Mouse (Mus musculus) ES-E14 (cell line): ENCODE results near the gene Aars2. TPM values are rescaled to one million over a fixed set of nuclear protein-coding genes. Genes with fewer than 3 reads are reported as not detected.

ENCODE experiments used
- DNase-seq: peaks from one replicate; pipeline ENCODE4 v3.0.0-alpha.2; 2013; ENCODE audit warnings: low read depth, low spot score
- H3K27ac ChIP-seq: 2 replicates; pipeline ENCODE4 v1.5.1; 2012; ENCODE audit warnings: low read depth, mild to moderate bottlenecking, low read length, moderate library complexity, mixed read lengths; ENCODE audit not compliant: poor library complexity, insufficient read depth, severe bottlenecking
- H3K36me3 ChIP-seq: 2 replicates; pipeline ENCODE4 v1.6.1; 2012; ENCODE audit warnings: mild to moderate bottlenecking, low read length, moderate library complexity, mixed read lengths; ENCODE audit not compliant: control insufficient read depth, poor library complexity, insufficient read depth, severe bottlenecking
- H3K4me1 ChIP-seq, 2 experiments: fragments of 150-350 bp in 1 of 2; sonication (generic) in 1 of 2; 2 replicates each; pipeline ENCODE4 v1.6.1; 2012; ENCODE audit warnings: low read length in 2 of 2, mild to moderate bottlenecking in 1 of 2, mixed read lengths in 1 of 2; ENCODE audit not compliant: control insufficient read depth in 2 of 2, insufficient read depth in 2 of 2, poor library complexity in 1 of 2
- H3K4me3 ChIP-seq, 2 experiments: fragments of 150-350 bp in 1 of 2; sonication (generic) in 1 of 2; 2 replicates each; pipeline ENCODE4 v1.5.1; 2012; ENCODE audit warnings: low read length in 2 of 2, low read depth in 1 of 2, mild to moderate bottlenecking in 1 of 2, mixed read lengths in 1 of 2; ENCODE audit not compliant: insufficient read depth in 1 of 2, poor library complexity in 1 of 2, severe bottlenecking in 1 of 2
- H3K9ac ChIP-seq: 2 replicates; pipeline ENCODE4 v1.6.1; 2012; ENCODE audit warnings: low read depth, mild to moderate bottlenecking, low read length, mixed read lengths; ENCODE audit not compliant: poor library complexity, insufficient read depth, severe bottlenecking
- H3K9me3 ChIP-seq: fragments of 150-350 bp; sonication (generic); 2 replicates; pipeline ENCODE4 v1.6.1; 2012; ENCODE audit warnings: low read depth, mild to moderate bottlenecking, low read length; ENCODE audit not compliant: control insufficient read depth, insufficient read depth
- CHD2 ChIP-seq: IDR thresholded peaks from 2 replicates; pipeline ENCODE4 v1.6.1; 2014; ENCODE audit warnings: mild to moderate bottlenecking, low read depth, low read length, inconsistent platforms
- HCFC1 ChIP-seq: IDR thresholded peaks from 2 replicates; pipeline ENCODE4 v1.6.1; 2012; ENCODE audit warnings: low read length, inconsistent platforms, borderline replicate concordance; ENCODE audit not compliant: insufficient read depth
- MAFK ChIP-seq: IDR thresholded peaks from 2 replicates; pipeline ENCODE4 v1.6.1; 2014; ENCODE audit warnings: mild to moderate bottlenecking, low read depth, low read length, inconsistent platforms; ENCODE audit not compliant: insufficient read depth
- ZC3H11A ChIP-seq: IDR thresholded peaks from 2 replicates; pipeline ENCODE4 v1.6.1; 2012; ENCODE audit warnings: low read depth, mild to moderate bottlenecking, inconsistent platforms, low read length, borderline replicate concordance
- ZNF384 ChIP-seq: IDR thresholded peaks from 2 replicates; pipeline ENCODE4 v1.6.1; 2012; ENCODE audit warnings: low read depth, low read length, inconsistent platforms
- in situ Hi-C, 2 experiments: fragments of 600-800 bp; cut with MboI; formaldehyde crosslinking; loops; one replicate each; pipeline ENCODE4 v1.15.1; 2025; ENCODE audit warnings: low sequenced_read_pairs in 2 of 2, inconsistent platforms in 1 of 2; ENCODE audit not compliant: unreplicated experiment in 2 of 2
- total RNA-seq: library from RNA; depleted of rRNA; stranded (reverse); fragments of 300-350 nt; gene quantifications from 2 replicates; pipeline ENCODE4 v1.2.3, GENCODE M21; 2012; rRNA removed

The Aars2 gene
- 36.6 and 60.9 TPM in 2 replicates for total RNA-seq

DNA sequence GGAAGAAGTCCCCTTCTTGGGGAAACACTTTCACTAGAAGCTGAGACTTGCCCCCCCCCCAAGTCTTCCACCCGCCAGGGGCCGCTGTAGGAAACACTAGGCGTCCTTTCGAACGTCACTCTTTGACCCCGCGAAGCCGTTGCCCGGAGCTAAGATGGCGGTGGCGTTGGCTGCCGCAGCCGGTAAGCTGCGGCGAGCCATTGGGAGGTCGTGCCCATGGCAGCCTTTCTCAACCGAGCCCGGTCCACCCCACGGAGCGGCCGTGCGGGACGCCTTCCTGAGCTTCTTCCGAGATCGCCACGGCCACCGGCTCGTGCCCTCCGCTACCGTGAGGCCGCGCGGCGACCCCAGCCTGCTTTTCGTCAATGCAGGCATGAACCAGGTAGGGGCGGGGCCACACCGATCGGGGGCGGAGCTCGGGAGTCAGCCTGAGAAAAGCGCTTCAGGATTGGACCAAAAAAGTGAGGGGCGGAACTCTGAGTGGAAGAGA is at the start of gene Aars2:
Aars2 (plus strand) TSS at position 142 of the 490 bp plus-strand sequence.
- Histone ChIP-seq H3K27ac (peak within 1 kb of the TSS; percentile 65; the same call in 1 of the 2 replicates), H3K36me3 (peaks cover 11% of the 10 kb centered on the region; the same call in 1 of the 2 replicates), H3K9me3 (no peaks in the 10 kb centered on the region), H3K4me3 (peak within 1 kb of the TSS; percentile 84 to 92), H3K9ac (peak within 1 kb of the TSS; percentile 96), H3K4me1 (peaks cover 2 to 11% of the 10 kb centered on the region in 2 experiments; a peak in 3 of 4 replicates)
- in situ Hi-C loops = no loop called here
- peak; percentile 94 for DNase-seq
- TF ChIP-seq HCFC1 (peak; percentile 93), ZC3H11A (no peak; the same call in 1 of the 2 replicates), MAFK (no peak), ZNF384 (no peak), CHD2 (no peak)

DNA sequence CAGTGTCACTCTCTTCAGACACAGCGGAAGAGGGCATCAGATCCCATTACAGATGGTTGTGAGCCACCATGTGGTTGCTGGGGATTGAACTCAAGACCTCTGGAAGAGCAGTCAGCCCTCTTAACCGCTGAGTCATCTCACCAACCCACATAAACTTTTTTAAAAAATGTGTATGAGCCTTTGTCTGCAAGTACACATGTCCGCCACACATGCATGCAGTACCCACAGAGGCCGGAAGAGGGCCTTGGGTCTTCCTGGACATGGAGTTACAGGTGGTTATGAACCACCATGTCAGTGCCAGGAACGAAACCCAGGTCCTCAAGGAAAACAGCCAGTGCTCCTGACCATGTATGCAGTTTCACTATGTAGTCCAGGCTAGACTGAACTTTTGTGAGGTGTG is 49.2 kb upstream of the Aars2 start:
- H3K4me3 ChIP-seq = peak overlapping the region; percentile 37 to 56
- H3K27ac ChIP-seq = peak overlapping the region; percentile 98
- DNase-seq = peak; percentile 79
- peak overlapping the region; percentile 80 for H3K9ac ChIP-seq
- H3K36me3 ChIP-seq = no peaks in the 10 kb centered on the region; the same call in 1 of the 2 replicates
- 0 out of 2 replicates have a peak, but pooled peaks have one; percentile 23 for TF ChIP-seq HCFC1
- TF ChIP-seq CHD2 = no peak
- peak; percentile 60; the same call in 1 of the 2 replicates for TF ChIP-seq MAFK
- H3K4me1 ChIP-seq = peaks cover 13 to 20% of the 10 kb centered on the region in 2 experiments
- in situ Hi-C loops = no loop called here
- H3K9me3 ChIP-seq = no peaks in the 10 kb centered on the region

DNA sequence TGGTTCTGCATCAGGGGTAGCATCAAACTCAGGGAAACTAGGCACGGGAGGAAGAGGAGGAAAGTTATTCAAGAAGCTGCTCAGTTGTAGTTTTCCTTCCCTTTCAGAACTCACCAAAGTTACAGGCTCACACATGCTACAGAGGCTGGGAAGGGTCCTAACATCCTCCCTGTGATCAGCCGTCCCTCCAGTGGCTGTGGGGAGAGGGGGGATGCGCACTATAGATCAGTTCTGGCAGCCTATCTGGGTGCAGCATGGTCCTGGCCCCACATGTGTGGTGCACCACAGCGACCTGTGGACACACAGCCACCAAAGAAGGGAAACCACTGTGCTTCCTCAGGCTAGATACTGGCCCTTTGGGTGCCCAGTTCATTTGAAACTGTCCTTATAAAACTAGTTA is 48.1 kb upstream of the Aars2 start:
- Histone ChIP-seq H3K27ac (peak overlapping the region; percentile 98), H3K9me3 (no peaks in the 10 kb centered on the region)
- DNase-seq = no peak

DNA sequence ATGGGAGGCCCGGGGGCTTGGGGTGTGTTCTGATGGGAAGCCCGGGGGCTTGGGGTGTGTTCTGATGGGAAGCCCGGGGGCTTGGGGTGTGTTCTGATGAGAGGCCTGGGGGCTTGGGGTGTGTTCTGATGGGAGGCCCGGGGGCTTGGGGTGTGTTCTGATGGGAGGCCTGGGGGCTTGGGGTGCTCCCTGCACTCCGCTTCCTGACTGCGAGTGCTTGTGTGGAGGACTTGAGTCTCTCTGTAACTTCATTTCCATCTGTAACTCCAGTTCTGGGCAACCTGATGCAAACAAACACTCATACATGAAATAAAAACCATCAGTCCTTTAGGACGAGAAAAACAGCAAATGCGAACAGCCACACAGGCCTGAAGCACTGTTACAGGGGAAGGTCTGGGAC is 47.6 kb upstream of the Aars2 start:
- DNase-seq = no peak
- in situ Hi-C loops = no loop called here
- no peaks in the 10 kb centered on the region for H3K9me3 ChIP-seq
- no peak for TF ChIP-seq MAFK
- H3K27ac ChIP-seq = peak overlapping the region; percentile 98
- peak overlapping the region; percentile 50; the same call in 1 of the 2 replicates for H3K9ac ChIP-seq
- peak overlapping the region in 1 of 2 experiments; percentile 56; a peak in 2 of 4 replicates for H3K4me3 ChIP-seq
- peaks cover 14 to 17% of the 10 kb centered on the region in 2 experiments for H3K4me1 ChIP-seq
- no peaks in the 10 kb centered on the region; the same call in 1 of the 2 replicates for H3K36me3 ChIP-seq

More for the DNA sequence above, 48.1 kb upstream of the Aars2 start:
- Histone ChIP-seq H3K9ac (peak overlapping the region; percentile 80), H3K4me1 (peaks cover 15 to 17% of the 10 kb centered on the region in 2 experiments), H3K36me3 (no peaks in the 10 kb centered on the region; the same call in 1 of the 2 replicates), H3K4me3 (peak overlapping the region; percentile 28 to 56)
- no peak for TF ChIP-seq HCFC1
- TF ChIP-seq CHD2 = no peak
- no peak for TF ChIP-seq ZNF384
- TF ChIP-seq ZC3H11A = no peak
- TF ChIP-seq MAFK = no peak
- in situ Hi-C loops = no loop called here

DNA sequence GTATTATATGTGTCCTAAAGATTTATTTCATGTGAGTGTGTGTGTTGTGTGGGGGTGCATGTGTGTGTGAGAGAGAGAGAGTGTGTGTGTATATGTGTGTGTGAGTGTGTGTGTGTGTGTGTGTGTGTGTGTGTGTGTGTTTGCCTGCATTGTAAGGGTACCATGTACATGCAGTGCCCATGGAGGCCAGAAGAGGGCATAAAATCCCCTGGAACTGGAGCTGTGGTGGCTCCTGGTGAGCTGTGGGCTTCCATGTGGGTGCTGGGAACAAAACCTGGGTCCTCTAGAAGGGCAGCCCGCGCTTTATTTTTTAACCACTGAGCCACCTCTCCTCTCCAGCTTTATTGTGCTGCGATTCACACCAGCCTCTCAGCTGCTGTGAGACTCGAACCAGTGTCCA is 44.1 kb upstream of the Aars2 start:
- no peak overlapping the region; the same call in 1 of the 2 replicates for H3K27ac ChIP-seq
- H3K36me3 ChIP-seq = no peaks in the 10 kb centered on the region; the same call in 1 of the 2 replicates
- no peak overlapping the region for H3K4me3 ChIP-seq
- no peak for DNase-seq
- no peak for TF ChIP-seq ZNF384
- no peak for TF ChIP-seq MAFK
- no peak for TF ChIP-seq CHD2
- no peak for TF ChIP-seq HCFC1
- TF ChIP-seq ZC3H11A = no peak
- no peak overlapping the region; the same call in 1 of the 2 replicates for H3K9ac ChIP-seq
- in situ Hi-C loops = no loop called here
- no peaks in the 10 kb centered on the region for H3K9me3 ChIP-seq
- H3K4me1 ChIP-seq = peaks cover 8 to 18% of the 10 kb centered on the region in 2 experiments
